Mouse (Mus musculus) MEL (cell line): ENCODE data around the gene Zmynd10.

ENCODE experiments used
- E2F4 ChIP-seq: IDR thresholded peaks from 2 replicates; pipeline ENCODE4 v1.6.1; 2011; ENCODE audit warnings: low read depth, low read length, improper control_type of control experiment, borderline replicate concordance
- MEF2A ChIP-seq: IDR thresholded peaks from 2 replicates; pipeline ENCODE4 v1.6.1; 2014; ENCODE audit warnings: low read depth, mild to moderate bottlenecking, inconsistent platforms, low read length, improper control_type of control experiment; ENCODE audit not compliant: poor library complexity, insufficient replicate concordance, severe bottlenecking; ENCODE audit errors: extremely low read depth
- POLR2A ChIP-seq, 2 experiments: IDR thresholded peaks; 2 replicates each; pipeline ENCODE4 v1.6.1; 2011 to 2012; ENCODE audit warnings: low read length in 2 of 2, mild to moderate bottlenecking in 2 of 2, control low read depth in 1 of 2, improper control_type of control experiment in 1 of 2, low read depth in 1 of 2, moderate library complexity in 1 of 2; ENCODE audit not compliant: control insufficient read depth in 1 of 2, insufficient read depth in 1 of 2, poor library complexity in 1 of 2
- UBTF ChIP-seq: IDR thresholded peaks from 2 replicates; pipeline ENCODE4 v1.6.1; 2012; ENCODE audit warnings: low read depth, mild to moderate bottlenecking, inconsistent platforms, low read length, improper control_type of control experiment, moderate library complexity, borderline replicate concordance; ENCODE audit not compliant: insufficient read depth

GRCm38 (mm10) chr9:107556346-107556745 is 9.2 kb downstream of the Zmynd10 start:
- no peak for TF ChIP-seq UBTF
- no peak; a peak in 1 of 4 replicates for TF ChIP-seq POLR2A (IDR thresholded peaks at IDR 0.05; ENCODE audit: control insufficient read depth in 1 of 2, insufficient read depth in 1 of 2, low read depth in 1 of 2, low read length in 2 of 2, poor library complexity in 1 of 2)
- TF ChIP-seq E2F4: no peak
- no peak for TF ChIP-seq MEF2A
